Mouse (Mus musculus): Measurements from ENCODE around the gene Spred2.

The Spred2 gene

GRCm38 (mm10) chr11:19925149-19925975, 1.2 kb downstream of the Spred2 start:
- DNase-seq (ENCODE audit: low spot score) = peak; percentile 87

DNA sequence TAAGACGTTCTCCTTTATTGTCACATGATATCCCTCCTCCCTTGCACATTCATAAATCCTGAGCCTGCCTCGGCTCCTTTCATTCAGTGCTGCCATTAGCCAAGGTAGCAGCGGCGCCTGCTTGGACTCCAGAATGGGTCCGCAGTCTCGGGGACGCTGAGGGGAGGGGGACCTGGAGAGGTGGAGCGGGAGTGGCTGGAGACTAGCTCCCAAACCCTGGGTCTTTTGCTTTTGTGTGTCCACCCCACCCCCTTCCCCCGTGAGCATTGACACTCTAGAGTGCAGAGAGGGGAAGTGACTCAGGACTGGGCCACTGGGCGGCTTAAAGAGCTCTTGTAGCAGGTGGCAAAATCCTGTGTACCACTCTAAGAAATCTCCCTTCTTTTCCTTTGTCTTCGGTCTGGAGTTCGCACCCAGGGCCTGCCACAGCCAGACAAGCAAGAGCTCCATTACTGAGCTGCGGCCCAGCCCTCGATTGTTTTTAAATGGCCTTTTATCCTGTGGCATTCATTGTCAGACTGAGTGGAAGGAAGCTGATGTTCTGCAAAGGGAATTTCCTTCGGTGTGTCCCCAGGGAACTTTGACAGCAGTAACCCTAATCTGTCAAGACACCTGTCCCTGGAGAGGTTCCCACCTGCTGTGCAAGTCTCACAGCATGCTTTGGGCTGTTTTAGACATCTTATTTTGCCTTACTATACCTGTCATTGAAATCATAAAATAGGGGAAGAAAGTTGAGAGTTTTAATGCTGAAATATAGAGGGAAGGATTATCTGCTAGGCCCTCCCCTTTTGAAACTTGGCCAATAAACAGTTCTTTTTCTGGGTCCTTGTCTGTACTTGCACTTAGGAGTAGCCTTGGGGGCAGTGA, 2.0 kb downstream of the Spred2 start:
- DNase-seq (ENCODE audit: low spot score) = peak; percentile 78

- no peak for DNase-seq (ENCODE audit: low spot score)
Measured at GRCm38 (mm10) chr11:19926843-19927120, 2.6 kb downstream of the Spred2 start.

DNA sequence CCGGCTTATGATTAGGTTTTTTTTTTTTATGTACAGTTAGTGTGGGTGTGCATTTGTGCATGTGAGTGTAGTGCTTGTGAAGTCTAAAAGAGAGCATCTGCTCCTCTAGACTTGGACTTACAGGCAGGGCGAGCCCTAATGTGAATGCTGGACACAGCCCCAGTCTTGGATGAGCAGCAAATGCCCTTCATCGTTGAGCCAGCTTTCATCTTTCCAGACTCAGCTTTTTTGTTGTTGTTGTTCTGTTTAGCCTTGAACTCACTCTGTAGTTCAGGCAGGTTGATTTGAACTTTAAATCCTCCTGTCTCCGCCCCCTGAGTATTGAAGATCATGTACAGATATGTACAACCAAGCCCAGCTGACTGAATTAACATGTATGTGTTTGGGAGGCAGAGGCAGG, 4.5 kb downstream of the Spred2 start:
- no peak for DNase-seq (ENCODE audit: low spot score)

GRCm38 (mm10) chr11:19929087-19929865, 5.1 kb downstream of the Spred2 start:
- no peak for DNase-seq (ENCODE audit: low spot score)

GRCm38 (mm10) chr11:19931569-19932230, 7.5 kb downstream of the Spred2 start:
- no peak for DNase-seq (ENCODE audit: low spot score)

- no peak for DNase-seq (ENCODE audit: low spot score)
Measured at GRCm38 (mm10) chr11:19932983-19933511, 8.9 kb downstream of the Spred2 start.

DNA sequence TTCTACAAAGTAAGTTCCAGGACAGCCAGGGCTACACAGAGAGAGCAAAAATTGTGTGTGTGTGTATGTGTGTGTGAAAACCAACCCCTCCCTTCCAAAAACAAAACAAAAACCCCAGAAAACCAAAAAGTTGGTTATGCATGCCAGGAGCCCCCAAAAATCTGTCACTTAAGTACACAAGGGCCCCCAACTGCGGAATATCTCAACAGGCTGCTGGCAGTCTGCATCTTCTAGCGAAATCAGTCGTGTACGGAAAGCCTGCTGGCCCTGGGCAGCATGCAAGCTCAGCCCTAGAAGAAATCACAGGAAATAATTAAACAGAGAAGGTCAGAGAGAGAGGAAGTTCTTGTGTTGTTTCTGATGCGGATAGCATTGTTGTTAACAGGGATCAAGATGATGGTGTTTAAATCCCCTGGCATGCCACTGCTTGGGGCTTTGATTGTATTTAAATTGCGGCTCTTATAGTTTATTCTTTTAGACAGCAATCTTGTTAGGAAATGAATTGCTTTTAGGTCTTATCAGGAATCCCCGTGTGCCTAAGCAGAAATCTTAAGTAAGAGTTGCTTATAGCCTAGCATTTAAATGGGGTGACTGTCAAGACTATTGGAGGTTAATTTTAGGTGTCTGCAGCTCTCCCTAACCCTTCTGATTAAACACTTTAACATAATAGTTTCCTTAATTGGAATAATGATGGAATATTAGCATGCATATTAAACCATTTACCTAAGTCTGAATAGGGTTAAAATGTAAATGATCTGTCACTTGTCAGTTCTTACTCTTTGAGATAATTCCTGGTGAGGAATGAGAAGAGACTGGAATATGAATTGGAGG, 11.6 kb downstream of the Spred2 start:
- no peak for DNase-seq (ENCODE audit: low spot score)

- no peak for DNase-seq (ENCODE audit: low spot score)
Measured at GRCm38 (mm10) chr11:19938456-19939004, 14.4 kb downstream of the Spred2 start.

GRCm38 (mm10) chr11:19939305-19939730, 15.1 kb downstream of the Spred2 start:
- no peak for DNase-seq (ENCODE audit: low spot score)

DNA sequence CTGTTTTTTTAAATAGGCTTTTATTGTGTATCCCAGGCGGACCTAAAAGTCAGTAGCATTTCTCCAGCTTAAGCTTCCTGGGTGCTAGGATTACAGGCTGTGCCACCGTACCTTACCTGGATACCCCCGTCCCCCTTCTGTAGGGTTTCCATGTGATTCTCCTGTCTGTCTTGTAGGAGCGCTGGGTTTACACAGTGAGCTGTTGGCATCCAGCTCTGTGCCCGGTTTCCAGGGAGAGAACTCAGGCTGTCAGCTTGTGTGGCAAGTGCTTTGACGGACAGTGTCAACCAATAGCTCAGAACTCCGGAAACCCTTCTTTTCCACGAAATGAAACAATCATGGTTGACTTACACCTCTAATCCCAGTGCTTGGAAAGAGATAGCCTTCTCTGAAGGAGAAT, 15.7 kb downstream of the Spred2 start:
- no peak for DNase-seq (ENCODE audit: low spot score)

DNA sequence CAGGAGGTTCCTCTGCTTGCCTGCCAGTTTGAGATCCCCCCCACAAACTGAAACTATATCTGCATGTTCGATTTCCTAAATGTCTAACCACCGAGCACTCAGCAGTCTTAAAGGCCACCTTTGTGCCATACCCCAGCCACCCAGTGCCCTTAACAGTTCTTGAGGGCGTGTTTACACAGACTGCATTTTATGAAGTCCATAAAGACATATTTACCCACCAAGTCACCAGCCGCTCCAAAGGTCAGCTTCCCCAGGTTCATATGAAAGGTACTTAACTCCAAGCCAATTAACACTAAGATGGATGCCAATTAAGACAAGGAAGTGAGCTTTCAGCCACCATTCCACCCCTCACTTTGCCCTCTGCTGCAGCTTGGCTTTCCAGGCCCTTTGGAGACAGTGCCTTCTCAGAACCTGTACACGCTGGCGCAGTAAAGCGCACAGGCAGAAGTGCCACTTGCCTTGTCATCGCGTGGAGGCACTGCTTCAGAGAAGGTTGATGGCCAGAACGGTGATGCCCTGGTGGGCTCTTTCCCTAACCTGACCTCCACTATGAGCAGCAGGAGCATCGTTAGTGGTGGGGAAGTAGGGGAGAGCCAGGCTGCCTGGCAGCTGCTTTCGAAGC, 17.1 kb downstream of the Spred2 start:
- no peak for DNase-seq (ENCODE audit: low spot score)

- DNase-seq (ENCODE audit: low spot score) = no peak
Measured at GRCm38 (mm10) chr11:19941978-19942377, 17.8 kb downstream of the Spred2 start.

- DNase-seq (ENCODE audit: low spot score) = no peak
Measured at GRCm38 (mm10) chr11:19943753-19944152, 19.6 kb downstream of the Spred2 start.

DNA sequence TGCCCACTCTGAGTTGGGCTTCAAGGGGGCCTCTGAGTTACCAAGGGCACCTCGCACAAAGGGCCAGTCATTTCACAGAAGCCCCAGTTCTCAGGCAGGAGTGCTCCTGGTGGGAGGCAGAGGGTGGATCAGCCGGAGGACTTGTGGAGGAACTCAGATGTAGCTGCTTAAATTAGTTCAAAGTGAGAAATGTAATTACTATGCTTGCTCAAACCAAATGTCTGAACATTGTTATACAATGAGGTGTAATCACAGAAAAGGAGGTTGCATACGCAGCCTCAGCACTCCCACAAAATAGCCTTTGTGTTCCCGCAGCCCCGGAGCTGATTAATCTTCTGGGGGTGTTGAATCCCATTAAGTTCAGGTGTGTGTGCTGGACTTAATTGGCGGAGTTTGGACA, 20.5 kb downstream of the Spred2 start:
- DNase-seq (ENCODE audit: low spot score) = no peak

DNA sequence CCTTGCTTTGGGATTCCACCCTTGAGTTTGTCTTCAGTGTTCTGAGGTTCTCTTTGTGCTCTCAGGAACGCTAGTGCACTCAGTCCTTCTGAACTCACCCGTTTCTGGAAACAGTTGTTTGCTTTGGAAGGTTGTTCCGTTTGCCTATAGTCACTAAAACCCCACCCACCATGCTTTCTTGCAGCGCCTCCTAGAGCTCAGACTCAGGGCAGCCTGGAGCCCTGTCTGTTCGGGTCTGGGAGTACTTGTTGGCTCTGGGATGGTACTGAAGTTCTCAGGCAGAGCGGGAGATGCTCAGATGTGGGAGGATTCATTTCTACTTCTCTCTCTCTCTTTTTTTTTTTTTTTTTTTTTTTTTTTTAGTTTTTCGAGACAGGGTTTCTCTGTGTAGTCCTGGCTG, 22.5 kb downstream of the Spred2 start:
- DNase-seq (ENCODE audit: low spot score) = no peak

GRCm38 (mm10) chr11:19947626-19948135, 23.5 kb downstream of the Spred2 start:
- no peak for DNase-seq (ENCODE audit: low spot score)

DNA sequence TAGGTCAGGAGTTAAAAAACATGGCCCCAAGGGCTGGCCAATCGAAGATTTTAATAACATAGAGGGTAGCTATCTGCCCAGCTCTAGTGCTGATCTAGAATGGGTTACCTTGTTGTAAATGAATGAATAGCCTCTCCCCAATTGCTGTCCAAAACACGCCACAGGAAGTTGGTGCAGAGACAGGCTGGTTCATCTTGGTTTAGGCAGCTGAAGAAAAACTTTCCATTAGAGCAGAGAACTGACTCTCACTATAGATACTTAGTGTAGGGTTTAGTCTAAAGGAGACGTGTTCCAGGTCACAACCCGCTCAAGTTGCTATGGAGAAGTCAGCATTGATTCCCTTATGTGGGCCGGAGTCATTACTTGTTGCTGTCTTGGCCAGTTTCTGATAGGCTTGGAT, 25.6 kb downstream of the Spred2 start:
- no peak for DNase-seq (ENCODE audit: low spot score)

GRCm38 (mm10) chr11:19950169-19950568, 26.0 kb downstream of the Spred2 start:
- no peak for DNase-seq (ENCODE audit: low spot score)

GRCm38 (mm10) chr11:19952963-19953362, 28.8 kb downstream of the Spred2 start:
- no peak for DNase-seq (ENCODE audit: low spot score)

Measured in embryo, embryonic 10 days (tissue).